Mouse (Mus musculus) neutrophil, adult 83 days (primary cell): Measurements from ENCODE around the gene Acacb. TPM values are rescaled to one million over a fixed set of nuclear protein-coding genes. Genes with fewer than 3 reads are reported as not detected.

Source experiments
- total RNA-seq, 2 experiments: library from RNA; stranded (reverse); gene quantifications; one replicate each; pipeline ENCODE4 v1.2.4; 2023

Acacb gene
- total RNA-seq, result 1 to 10 TPM; 4.1 to 5.7 TPM

DNA sequence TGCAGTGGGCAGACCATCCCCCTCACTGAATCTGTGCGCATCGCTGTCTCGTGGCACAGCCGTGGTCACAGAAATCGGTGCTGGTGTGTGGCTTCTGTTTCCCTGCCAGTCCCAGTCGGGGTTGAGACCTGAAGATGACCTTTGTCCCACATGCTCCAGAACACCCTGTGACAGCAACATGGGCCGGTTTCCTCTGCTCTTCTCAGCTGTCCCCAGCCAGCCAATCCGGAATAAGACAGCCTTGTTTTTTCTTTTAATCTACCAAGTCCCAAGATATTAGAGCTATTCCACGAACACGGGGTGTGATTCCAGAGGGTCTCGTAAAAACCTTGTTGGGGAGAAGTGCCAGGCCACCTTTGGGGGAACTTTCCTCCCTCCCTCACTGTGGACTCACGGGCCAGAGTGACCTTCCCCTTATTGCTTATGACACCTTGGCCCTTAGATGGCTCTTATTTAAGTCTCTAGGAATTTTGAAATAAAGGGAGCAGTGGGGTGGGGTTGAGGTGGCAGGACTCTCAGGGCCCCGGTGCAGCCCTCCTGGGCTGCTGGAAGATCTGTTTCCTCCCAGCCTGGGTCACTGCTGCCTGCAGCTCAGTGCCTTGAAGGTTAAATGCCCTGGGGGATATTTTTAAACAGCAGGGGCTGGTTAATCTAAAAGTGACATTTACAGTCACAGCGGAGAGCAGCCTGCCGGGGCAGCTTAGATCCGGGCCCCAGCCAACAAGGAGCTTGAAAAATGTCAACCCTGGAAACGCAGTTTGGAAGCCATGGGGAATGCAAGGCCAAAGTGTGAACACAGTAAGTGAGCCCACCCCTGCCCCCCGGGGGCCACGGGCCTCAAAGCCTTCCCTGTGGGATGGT, at the start of gene Acacb:
Gene Acacb (plus strand): TSS at position 508 of the 861 bp plus-strand sequence.

DNA sequence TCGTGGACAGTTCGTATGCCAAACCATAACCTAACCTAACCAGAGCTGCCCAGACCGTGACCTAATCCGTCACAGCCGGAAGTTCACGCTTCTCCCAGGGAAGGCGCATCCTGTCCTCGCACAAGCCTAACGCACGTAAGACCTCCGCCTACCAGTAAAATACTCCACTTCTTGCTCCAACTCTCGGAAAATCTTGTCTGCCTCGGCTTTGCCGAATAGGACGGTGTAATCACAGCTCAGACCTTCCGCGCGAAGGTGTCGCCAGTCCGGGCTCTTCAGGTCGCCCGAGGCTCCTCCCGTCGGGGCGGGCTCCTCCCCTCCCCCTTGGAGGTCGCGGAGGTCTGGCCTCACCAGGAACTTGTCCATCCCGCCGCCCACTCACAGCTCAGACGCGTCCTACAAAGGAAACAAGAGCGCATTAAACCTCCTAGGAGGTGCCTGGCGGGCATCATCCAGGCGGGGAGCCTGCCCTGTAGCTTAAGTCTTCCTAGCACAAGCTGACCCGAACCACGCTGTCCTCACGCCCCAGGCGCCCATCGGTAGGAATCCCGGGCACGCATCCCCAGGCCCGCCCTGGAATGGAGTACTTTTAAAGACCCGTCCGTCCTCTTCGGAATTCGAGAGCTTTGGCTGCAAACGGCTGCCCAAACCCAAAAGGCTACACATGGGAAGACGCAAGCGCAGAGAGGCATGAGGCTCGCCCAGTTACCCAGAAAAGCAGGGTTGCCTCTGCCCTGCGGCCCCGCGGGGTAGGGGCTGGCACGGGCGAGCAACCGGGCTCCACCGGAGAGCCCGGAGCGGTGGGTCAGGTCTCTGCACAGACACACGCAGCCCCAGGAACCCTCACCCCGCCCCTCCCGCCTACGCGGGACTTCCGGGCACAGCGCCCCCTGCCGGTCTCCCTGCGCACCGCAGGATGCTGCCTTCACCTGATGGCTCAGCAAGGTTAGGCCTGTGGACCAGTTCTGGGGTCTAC, 18.7 kb upstream of the Acacb start, which contains the start of gene Alkbh2:
Gene Alkbh2 (minus strand): TSS at position 845 of the 976 bp plus-strand sequence.

DNA sequence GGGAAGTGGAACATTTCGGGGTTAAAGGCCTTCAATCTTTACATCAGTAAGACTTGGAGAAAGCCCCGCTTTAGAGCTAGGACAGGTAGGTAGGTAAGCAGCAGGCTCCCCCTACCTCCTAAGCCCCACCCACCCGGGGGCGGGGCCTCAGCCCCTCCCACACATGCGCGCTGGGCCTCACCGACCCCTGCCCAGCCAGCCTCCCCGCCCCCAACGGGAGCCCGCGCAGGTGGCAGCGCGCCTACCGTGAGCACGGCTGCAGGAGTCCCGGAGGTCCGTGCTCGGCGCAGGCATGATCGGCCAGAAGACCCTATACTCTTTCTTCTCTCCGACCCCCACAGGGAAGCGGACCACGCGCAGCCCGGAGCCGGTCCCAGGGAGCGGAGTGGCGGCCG, 16.1 kb upstream of the Acacb start, which contains the start of gene Ung:
Gene Ung (plus strand): TSS at position 176 of the 395 bp plus-strand sequence.

DNA sequence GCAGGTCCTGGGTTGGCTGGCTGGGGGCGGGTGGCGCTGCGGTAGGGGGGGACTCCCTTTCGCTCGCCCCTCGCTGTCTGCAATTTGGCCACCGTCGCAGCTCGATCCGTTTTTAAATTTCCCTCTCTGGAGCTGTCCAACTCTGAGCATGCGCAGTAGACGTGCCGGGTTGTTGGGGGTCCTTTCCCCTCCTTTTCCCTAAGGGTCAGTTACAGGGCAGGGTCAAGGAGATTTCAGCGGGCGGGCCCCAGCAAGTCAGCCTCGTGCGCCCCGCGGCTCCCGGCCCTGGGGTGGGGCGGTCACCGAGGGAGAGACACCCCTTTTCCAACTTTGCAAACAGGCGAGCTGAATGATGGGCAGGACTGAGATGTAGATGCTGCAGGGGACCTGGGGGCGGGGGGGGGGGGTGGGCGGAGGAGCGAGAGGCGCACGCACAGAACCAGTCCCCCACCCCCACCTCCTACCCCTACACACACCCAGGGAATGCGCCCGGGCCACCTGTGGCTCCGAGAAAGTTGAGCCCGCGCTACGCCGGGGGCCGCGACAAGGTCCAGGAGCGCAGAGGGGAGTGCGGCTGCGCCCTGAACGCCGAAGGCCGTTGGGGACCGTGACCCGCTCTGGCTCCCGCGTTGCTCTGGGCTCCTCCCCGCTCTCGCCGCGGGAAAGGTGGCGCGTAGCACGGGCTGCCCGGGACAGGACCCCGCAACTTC, 127.5 kb downstream of the Acacb start, which contains the start of gene Foxn4:
Gene Foxn4 (minus strand): TSS at position 115 of the 710 bp plus-strand sequence.

DNA sequence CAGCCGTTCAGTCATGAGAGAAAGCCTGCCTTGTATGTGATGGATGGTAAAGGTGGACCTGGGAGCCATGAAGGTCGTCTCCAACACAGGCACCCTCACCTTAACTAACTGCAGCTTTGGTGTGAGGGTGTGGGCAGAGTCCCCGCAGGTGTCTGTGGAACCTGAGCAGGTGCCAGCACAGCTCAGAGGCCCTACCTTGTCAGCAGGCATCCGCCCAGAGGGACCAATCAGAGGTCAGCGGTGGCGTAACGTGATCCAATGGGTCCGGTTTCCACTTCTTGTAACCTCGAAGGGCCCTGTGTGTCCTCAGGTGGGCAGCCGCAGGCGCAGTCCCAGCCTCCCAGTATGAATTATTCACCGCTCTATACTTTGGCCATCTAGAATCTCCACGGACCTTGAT, 142.5 kb downstream of the Acacb start, which contains the start of gene Myo1h:
Gene Myo1h (plus strand): TSS at position 293 of the 400 bp plus-strand sequence.

Other genes starting within 250 kb of the Acacb start
- 100 to 1,000 TPM in 1 of 2 experiments, 10 to 100 TPM in 1; 96.1 to 108 TPM for gene Coro1c, start 237.8 kb upstream of the Acacb start, total RNA-seq
- gene Ssh1, start 152.6 kb upstream of the Acacb start, total RNA-seq, result 10 to 100 TPM; 13.2 to 13.3 TPM
- gene Dao, start 142.8 kb upstream of the Acacb start, total RNA-seq, result not detected
- gene Usp30, start 81.1 kb upstream of the Acacb start, total RNA-seq, result 1 to 10 TPM; 6.8 to 7.3 TPM
- gene Svop, start 55.0 kb upstream of the Acacb start, total RNA-seq, result not detected
- 1 to 10 TPM; 1.9 to 2.1 TPM for gene Alkbh2, start 18.3 kb upstream of the Acacb start, total RNA-seq
- gene Ung, start 16.1 kb upstream of the Acacb start, total RNA-seq, result 1 to 10 TPM; 7.3 to 7.4 TPM
- gene Foxn4, start 127.3 kb downstream of the Acacb start, total RNA-seq, result not detected
- 1 to 10 TPM; 1.9 to 3.1 TPM for gene Myo1h, start 142.6 kb downstream of the Acacb start, total RNA-seq
- gene Kctd10, start 234.0 kb downstream of the Acacb start, total RNA-seq, result 10 to 100 TPM; 81.3 to 84.8 TPM
- 10 to 100 TPM; 43.5 to 53.9 TPM for gene Ube3b, start 234.1 kb downstream of the Acacb start, total RNA-seq